Mouse (Mus musculus) heart, postnatal 0 days (tissue): ENCODE measurements at regions not wholly inside any gene's neighbourhood (a gene's known extent, or its start where the extent isn't known, plus 50 kb on each side); places are given as distances from the start of the nearest gene placed in this dataset.

Experiments
- CTCF ChIP-seq: IDR thresholded peaks from 2 replicates; pipeline ENCODE4 v1.5.1; 2016; ENCODE audit warnings: antibody characterized with exemption, control low read depth, low read depth
- EP300 ChIP-seq: IDR thresholded peaks from 2 replicates; pipeline ENCODE4 v1.6.1; 2016; ENCODE audit warnings: antibody characterized with exemption, low read depth

DNA sequence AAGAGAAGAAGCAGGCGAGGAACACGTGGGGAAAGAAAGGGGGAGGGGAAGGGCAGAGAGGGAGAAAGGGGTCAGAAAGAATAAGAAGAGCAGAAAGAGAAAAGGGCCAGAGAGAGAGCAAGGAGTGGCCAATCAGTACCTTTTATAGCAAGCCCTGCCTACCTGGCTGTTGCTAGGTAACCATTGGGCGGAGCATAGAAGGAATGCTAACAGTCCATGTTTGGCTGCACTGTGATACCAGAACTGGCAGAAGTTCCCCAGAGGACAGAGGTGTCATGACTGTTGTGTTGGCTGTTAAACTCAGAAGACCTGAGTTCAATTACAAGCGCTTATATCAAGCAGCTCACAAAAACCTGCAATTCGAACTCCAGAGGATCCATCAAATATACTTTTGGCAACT lies 342.9 kb upstream of the BB014433 start:
- TF ChIP-seq CTCF (no peak), EP300 (no peak)
